In the genomic region with DNA sequence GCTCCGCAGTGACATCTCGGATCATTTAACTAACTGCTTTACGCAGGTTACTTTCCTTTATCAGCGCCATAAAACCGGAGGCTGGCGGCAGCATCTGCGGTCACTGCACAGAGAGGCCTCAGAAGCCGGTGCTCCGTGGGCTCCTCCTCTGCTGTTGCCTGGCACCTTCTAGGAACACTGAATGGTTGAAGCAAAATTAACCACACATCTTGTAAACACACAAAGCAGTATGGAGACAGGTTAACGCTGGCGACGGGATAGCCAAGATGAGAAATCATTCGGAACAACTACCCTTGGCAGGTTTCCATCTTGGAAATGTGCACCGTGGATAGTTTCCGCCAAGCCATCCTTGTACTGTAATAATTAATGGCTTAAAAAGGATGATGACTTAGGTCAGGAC, we compare ENCODE assay signal across 15 mouse cellular contexts. TPM values are rescaled to one million over a fixed set of nuclear protein-coding genes. Genes with fewer than 3 reads are reported as not detected.
A peak's percentile ranks its signal among the peaks of the same experiment; 100 is the strongest.
DNase-seq lines count a peak whose midpoint lies in the region; ATAC-seq and TF ChIP-seq lines count a peak whose summit lies in the region.
"Had no signal": no experiment of that assay in that cellular context is flagged by ENCODE, and none has a peak within 500 bp of the region (broad histone marks: within the 10 kb centered on the region; RNA-seq: fewer than 3 reads in every experiment).

No protein-coding gene starts in this region.

- H3K4me1 ChIP-seq in intestine, embryonic 15.5 days (replicated peaks), result no peaks in the 10 kb centered on the region
- H3K4me1 ChIP-seq: liver, embryonic 15.5 days had no signal

- H3K4me3 ChIP-seq in gastrocnemius, adult 2 months, result peak overlapping the region; percentile 46
- H3K4me3 ChIP-seq in intestine, embryonic 15.5 days (replicated peaks), result no peak overlapping the region
- H3K4me3 ChIP-seq: heart, embryonic 10.5 days; liver, embryonic 15.5 days had no signal

- DNase-seq in gastrocnemius, adult 2 months, result no peak
- no peak for DNase-seq in gastrocnemius, postnatal 10 days
- peak; percentile 26 for DNase-seq in CD4-positive, CD25-positive, alpha-beta regulatory T cell, adult 2 months (ENCODE audit: low read depth, low spot score)
- peak; percentile 42 to 45 for DNase-seq in kidney, postnatal 36 days
- DNase-seq in urinary bladder, postnatal 4 days (ENCODE audit: low spot score in 2 of 2), result no peak
- DNase-seq in layer of hippocampus, adult 9-10 months (ENCODE audit: low spot score), result no peak
- no peak for DNase-seq in urinary bladder, adult 18-20 months (ENCODE audit: low spot score in 2 of 2)
- DNase-seq: B cell, adult 2 months; heart, postnatal 4 days; lung, postnatal 4 days; retina, postnatal 1 day; thymus, adult 18-20 months had no signal

- intact Hi-C loops in gastrocnemius, adult 2 months (cut with DNase I), result no loop called here

- H3K4me2 ChIP-seq in intestine, embryonic 15.5 days (replicated peaks), result peak overlapping the region; percentile 0; the same call in 1 of the 2 replicates
- H3K4me2 ChIP-seq: liver, embryonic 15.5 days had no signal

- ATAC-seq in intestine, embryonic 15.5 days, result no peak; the same call in 1 of the 2 replicates

- no peaks in the 10 kb centered on the region for H3K36me3 ChIP-seq in intestine, embryonic 15.5 days
- H3K36me3 ChIP-seq: heart, embryonic 10.5 days; liver, embryonic 15.5 days had no signal

- H3K9ac ChIP-seq in intestine, embryonic 15.5 days, result no peak overlapping the region
- H3K9ac ChIP-seq: liver, embryonic 15.5 days had no signal

- H3K27ac ChIP-seq in gastrocnemius, adult 2 months, result no peak overlapping the region
- H3K27ac ChIP-seq in intestine, embryonic 15.5 days, result no peak overlapping the region
- H3K27ac ChIP-seq: heart, embryonic 10.5 days; liver, embryonic 15.5 days had no signal

- 55% methylated on average over 15 of the region's 15 CpGs for WGBS in intestine, embryonic 15.5 days

- TF ChIP-seq CTCF in gastrocnemius, adult 2 months (IDR thresholded peaks at IDR 0.05), result no peak

- no peaks in the 10 kb centered on the region for H3K9me3 ChIP-seq in intestine, embryonic 15.5 days
- H3K9me3 ChIP-seq: heart, embryonic 10.5 days; liver, embryonic 15.5 days had no signal

- no peaks in the 10 kb centered on the region for H3K27me3 ChIP-seq in intestine, embryonic 15.5 days (replicated peaks)
- H3K27me3 ChIP-seq: liver, embryonic 15.5 days had no signal

RNA-seq across cellular contexts. Expression of gene Rap1b, which starts 43.0 kb away (rescaled TPM):
- total RNA-seq in gastrocnemius, adult 2 months (2021), result 10 to 100 TPM; 18.6 to 26.4 TPM
- 10 to 100 TPM; 42.3 to 50.4 TPM for total RNA-seq in gastrocnemius, postnatal 10 days (2021)
- polyA plus RNA-seq in intestine, embryonic 15.5 days (2015; fragmentation: Nextera tagmentation; extraction: Ambion mirVana), result 169 and 180 TPM in 2 replicates

Comparison
In these comparisons a context has a peak if more than half of its experiments do, and no peak if none do; other contexts are left out.
1. DNase-seq: peak in CD4-positive, CD25-positive, alpha-beta regulatory T cell, adult 2 months (single experiment) and kidney, postnatal 36 days (2 of 2); none in gastrocnemius, adult 2 months (single experiment), gastrocnemius, postnatal 10 days (single experiment), urinary bladder, postnatal 4 days (0 of 2), layer of hippocampus, adult 9-10 months (single experiment) and urinary bladder, adult 18-20 months (0 of 2).